Mouse (Mus musculus): ENCODE data around the gene Gucy2e. TPM values are rescaled to one million over a fixed set of nuclear protein-coding genes. Genes with fewer than 3 reads are reported as not detected.

Gucy2e gene
- polyA plus RNA-seq, 1 experiment from 2014 or later, result not detected

GRCm38 (mm10) chr11:69178525-69178924, 58.3 kb downstream of the Gucy2e start:
- H3K27me3 ChIP-seq (ENCODE audit: control insufficient read depth, insufficient read depth, low read length), result no peaks in the 10 kb centered on the region
- no peaks in the 10 kb centered on the region for H3K36me3 ChIP-seq (ENCODE audit: control insufficient read depth, insufficient read depth, low read length)
- H3K4me3 ChIP-seq (ENCODE audit: low read depth, low read length), result no peak overlapping the region
- H3K27ac ChIP-seq (ENCODE audit: low read depth, low read length), result no peak overlapping the region
- no peak overlapping the region for H3K4me2 ChIP-seq (replicated peaks; ENCODE audit: low read depth, low read length)
- no peaks in the 10 kb centered on the region for H3K9me3 ChIP-seq (ENCODE audit: control insufficient read depth, low read length)
- DNase-seq (ENCODE audit: low spot score) (no peak), ATAC-seq (ENCODE audit: low FRiP score) (no peak)
- no peaks in the 10 kb centered on the region for H3K4me1 ChIP-seq (replicated peaks; ENCODE audit: control insufficient read depth, insufficient read depth, low read length)
- WGBS, result 79% methylated on average over 3 of the region's 3 CpGs
- no peak overlapping the region for H3K9ac ChIP-seq (ENCODE audit: low read depth, low read length)

GRCm38 (mm10) chr11:69174722-69175121, 62.1 kb downstream of the Gucy2e start:
- Histone ChIP-seq H3K27ac (ENCODE audit: low read depth, low read length) (no peak overlapping the region), H3K27me3 (ENCODE audit: control insufficient read depth, insufficient read depth, low read length) (no peaks in the 10 kb centered on the region), H3K4me3 (ENCODE audit: low read depth, low read length) (no peak overlapping the region), H3K4me1 (replicated peaks; ENCODE audit: control insufficient read depth, insufficient read depth, low read length) (no peaks in the 10 kb centered on the region), H3K36me3 (ENCODE audit: control insufficient read depth, insufficient read depth, low read length) (no peaks in the 10 kb centered on the region), H3K9ac (ENCODE audit: low read depth, low read length) (no peak overlapping the region), H3K9me3 (ENCODE audit: control insufficient read depth, low read length) (no peaks in the 10 kb centered on the region), H3K4me2 (replicated peaks; ENCODE audit: low read depth, low read length) (no peak overlapping the region)
- 90% methylated on average over 7 of the region's 7 CpGs for WGBS
- DNase-seq (ENCODE audit: low spot score), result no peak
- ATAC-seq (ENCODE audit: low FRiP score), result no peak

DNA sequence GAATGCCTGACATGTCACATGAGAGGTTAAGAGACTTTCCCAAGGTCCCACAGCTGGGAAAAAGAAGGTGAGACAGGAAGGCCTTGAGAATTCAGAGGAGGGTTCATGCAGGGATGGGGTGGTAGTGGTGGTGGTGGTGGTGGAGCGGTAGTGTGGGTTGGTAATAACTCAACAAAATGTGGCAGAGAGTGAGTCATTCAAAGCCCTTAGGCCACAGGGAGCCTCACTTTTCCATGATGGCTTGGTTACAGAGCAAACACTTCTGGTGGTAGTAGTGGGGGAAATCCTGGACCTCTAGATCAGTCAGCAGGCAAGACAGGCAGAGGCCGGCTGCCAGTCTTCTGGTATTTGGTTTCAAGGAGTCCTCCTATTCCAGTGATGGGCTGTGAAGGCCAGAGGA, 64.2 kb downstream of the Gucy2e start:
- H3K27me3 ChIP-seq (ENCODE audit: control insufficient read depth, insufficient read depth, low read length), result no peaks in the 10 kb centered on the region
- no peaks in the 10 kb centered on the region for H3K4me1 ChIP-seq (replicated peaks; ENCODE audit: control insufficient read depth, insufficient read depth, low read length)
- DNase-seq (ENCODE audit: low spot score) (no peak), ATAC-seq (ENCODE audit: low FRiP score) (no peak)
- H3K36me3 ChIP-seq (ENCODE audit: control insufficient read depth, insufficient read depth, low read length), result no peaks in the 10 kb centered on the region
- H3K4me2 ChIP-seq (replicated peaks; ENCODE audit: low read depth, low read length), result no peak overlapping the region
- WGBS, result 85% methylated on average over 2 of the region's 2 CpGs
- no peak overlapping the region for H3K4me3 ChIP-seq (ENCODE audit: low read depth, low read length)
- no peaks in the 10 kb centered on the region for H3K9me3 ChIP-seq (ENCODE audit: control insufficient read depth, low read length)
- H3K9ac ChIP-seq (ENCODE audit: low read depth, low read length), result no peak overlapping the region
- no peak overlapping the region for H3K27ac ChIP-seq (ENCODE audit: low read depth, low read length)

DNA sequence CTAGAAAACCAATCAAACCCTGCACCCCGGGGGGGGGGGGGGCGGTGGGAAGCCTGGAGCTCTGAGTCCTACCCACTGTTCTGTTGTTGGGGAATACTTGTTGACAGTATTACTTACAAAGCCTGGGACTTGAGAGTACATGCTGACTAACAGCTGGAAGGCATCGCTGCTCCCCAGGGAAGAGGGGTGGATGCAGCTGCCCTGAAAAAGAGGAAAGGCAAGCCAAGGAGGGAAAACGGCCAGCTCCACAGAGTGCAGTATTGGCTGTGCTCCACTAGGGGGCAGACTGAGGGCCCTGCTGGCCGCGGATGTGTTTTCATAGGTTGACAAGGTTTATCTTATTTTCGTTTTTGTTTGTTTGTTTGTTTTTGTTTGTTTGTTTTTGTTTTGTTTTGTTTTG, 65.2 kb downstream of the Gucy2e start:
- H3K9ac ChIP-seq (ENCODE audit: low read depth, low read length), result no peak overlapping the region
- H3K36me3 ChIP-seq (ENCODE audit: control insufficient read depth, insufficient read depth, low read length), result no peaks in the 10 kb centered on the region
- no peak overlapping the region for H3K4me2 ChIP-seq (replicated peaks; ENCODE audit: low read depth, low read length)
- no peaks in the 10 kb centered on the region for H3K4me1 ChIP-seq (replicated peaks; ENCODE audit: control insufficient read depth, insufficient read depth, low read length)
- no peaks in the 10 kb centered on the region for H3K27me3 ChIP-seq (ENCODE audit: control insufficient read depth, insufficient read depth, low read length)
- DNase-seq (ENCODE audit: low spot score), result peak; percentile 70
- no peak for ATAC-seq (ENCODE audit: low FRiP score)
- no peaks in the 10 kb centered on the region for H3K9me3 ChIP-seq (ENCODE audit: control insufficient read depth, low read length)
- H3K4me3 ChIP-seq (ENCODE audit: low read depth, low read length), result no peak overlapping the region
- H3K27ac ChIP-seq (ENCODE audit: low read depth, low read length), result no peak overlapping the region
- WGBS, result 23% methylated on average over 7 of the region's 7 CpGs

- ATAC-seq (ENCODE audit: low FRiP score) (no peak), DNase-seq (ENCODE audit: low spot score) (no peak)
- no peak overlapping the region for H3K4me2 ChIP-seq (replicated peaks; ENCODE audit: low read depth, low read length)
- no peak overlapping the region for H3K4me3 ChIP-seq (ENCODE audit: low read depth, low read length)
- no peaks in the 10 kb centered on the region for H3K9me3 ChIP-seq (ENCODE audit: control insufficient read depth, low read length)
- H3K36me3 ChIP-seq (ENCODE audit: control insufficient read depth, insufficient read depth, low read length), result no peaks in the 10 kb centered on the region
- no peaks in the 10 kb centered on the region for H3K4me1 ChIP-seq (replicated peaks; ENCODE audit: control insufficient read depth, insufficient read depth, low read length)
- 89% methylated on average over 12 of the region's 12 CpGs for WGBS
- no peaks in the 10 kb centered on the region for H3K27me3 ChIP-seq (ENCODE audit: control insufficient read depth, insufficient read depth, low read length)
- no peak overlapping the region for H3K9ac ChIP-seq (ENCODE audit: low read depth, low read length)
- no peak overlapping the region for H3K27ac ChIP-seq (ENCODE audit: low read depth, low read length)
Observed at GRCm38 (mm10) chr11:69169313-69169712, 67.5 kb downstream of the Gucy2e start.

Other genes starting within 250 kb of the Gucy2e start
- 31.5 and 31.8 TPM in 2 replicates for gene Pfas, start 228.6 kb downstream of the Gucy2e start, polyA plus RNA-seq (2014; fragmentation: Nextera tagmentation; extraction: Ambion mirVana)
- 48.7 and 59.5 TPM in 2 replicates for gene Ctc1, start 221.1 kb downstream of the Gucy2e start, polyA plus RNA-seq (2014; fragmentation: Nextera tagmentation; extraction: Ambion mirVana)
- gene Aurkb, start 191.4 kb downstream of the Gucy2e start, polyA plus RNA-seq (2014; fragmentation: Nextera tagmentation; extraction: Ambion mirVana), result 131 and 141 TPM in 2 replicates
- gene Borcs6, start 177.3 kb downstream of the Gucy2e start, polyA plus RNA-seq (2014; fragmentation: Nextera tagmentation; extraction: Ambion mirVana), result 9.8 and 11.6 TPM in 2 replicates
- 52.4 and 54.6 TPM in 2 replicates for gene Tmem107, start 166.2 kb downstream of the Gucy2e start, polyA plus RNA-seq (2014; fragmentation: Nextera tagmentation; extraction: Ambion mirVana)
- 85.1 and 98.1 TPM in 2 replicates for gene Vamp2, start 148.5 kb downstream of the Gucy2e start, polyA plus RNA-seq (2014; fragmentation: Nextera tagmentation; extraction: Ambion mirVana)
- 5.6 and 7.4 TPM in 2 replicates for gene Per1, start 141.8 kb downstream of the Gucy2e start, polyA plus RNA-seq (2014; fragmentation: Nextera tagmentation; extraction: Ambion mirVana)
- gene Hes7, start 116.6 kb downstream of the Gucy2e start, polyA plus RNA-seq (2014; fragmentation: Nextera tagmentation; extraction: Ambion mirVana), result 0.19 and 0.29 TPM in 2 replicates
- gene 9130213A22Rik, start 114.4 kb downstream of the Gucy2e start, polyA plus RNA-seq (2014; fragmentation: Nextera tagmentation; extraction: Ambion mirVana), result 0.21 TPM in 1 of 2 replicates, not detected in the other
- gene Aloxe3, start 111.1 kb downstream of the Gucy2e start, polyA plus RNA-seq (2014; fragmentation: Nextera tagmentation; extraction: Ambion mirVana), result 0.06 and 0.40 TPM in 2 replicates
- 0.06 and 0.20 TPM in 2 replicates for gene Alox12b, start 80.0 kb downstream of the Gucy2e start, polyA plus RNA-seq (2014; fragmentation: Nextera tagmentation; extraction: Ambion mirVana)
- 0.04 TPM in 1 of 2 replicates, not detected in the other for gene Alox8, start 39.2 kb downstream of the Gucy2e start, polyA plus RNA-seq (2014; fragmentation: Nextera tagmentation; extraction: Ambion mirVana)
- 17.2 and 17.9 TPM in 2 replicates for gene Cntrob, start 86.7 kb upstream of the Gucy2e start, polyA plus RNA-seq (2014; fragmentation: Nextera tagmentation; extraction: Ambion mirVana)
- 209 and 215 TPM in 2 replicates for gene Trappc1, start 86.9 kb upstream of the Gucy2e start, polyA plus RNA-seq (2014; fragmentation: Nextera tagmentation; extraction: Ambion mirVana)
- gene Kcnab3, start 89.2 kb upstream of the Gucy2e start, polyA plus RNA-seq (2014; fragmentation: Nextera tagmentation; extraction: Ambion mirVana), result 1.4 and 3.0 TPM in 2 replicates
- 28.7 and 34.9 TPM in 2 replicates for gene Rnf227, start 103.4 kb upstream of the Gucy2e start, polyA plus RNA-seq (2014; fragmentation: Nextera tagmentation; extraction: Ambion mirVana)
- gene Chd3, start 132.4 kb upstream of the Gucy2e start, polyA plus RNA-seq (2014; fragmentation: Nextera tagmentation; extraction: Ambion mirVana), result 44.3 and 57.1 TPM in 2 replicates
- gene Naa38, start 158.5 kb upstream of the Gucy2e start, polyA plus RNA-seq (2014; fragmentation: Nextera tagmentation; extraction: Ambion mirVana), result 120 and 124 TPM in 2 replicates
- gene Cyb5d1, start 158.6 kb upstream of the Gucy2e start, polyA plus RNA-seq (2014; fragmentation: Nextera tagmentation; extraction: Ambion mirVana), result 32.7 and 45.2 TPM in 2 replicates
- gene Tmem88, start 161.2 kb upstream of the Gucy2e start, polyA plus RNA-seq (2014; fragmentation: Nextera tagmentation; extraction: Ambion mirVana), result 15.7 and 17.1 TPM in 2 replicates
- gene Kdm6b, start 176.6 kb upstream of the Gucy2e start, polyA plus RNA-seq (2014; fragmentation: Nextera tagmentation; extraction: Ambion mirVana), result 33.7 and 40.9 TPM in 2 replicates